Mouse (Mus musculus) A20 (cell line): ENCODE measurements around the gene Crk.
"Not testable (repeated sequence)": the region's sequence is repeated elsewhere in the genome, so short reads cannot be mapped to it uniquely, and the experiment has no call there.

Experiments used
- DNase-seq: peaks from one replicate; pipeline ENCODE4 v3.0.0-alpha.2; 2011; ENCODE audit warnings: low read depth, low spot score

Gene Crk

GRCm38 (mm10) chr11:75684462-75684861 lies 5.4 kb downstream of the Crk start:
- peak; percentile 22 for DNase-seq

- no peak for DNase-seq
Measured at GRCm38 (mm10) chr11:75684956-75685355, 5.9 kb downstream of the Crk start.

GRCm38 (mm10) chr11:75687343-75687993 lies 8.4 kb downstream of the Crk start:
- DNase-seq = peak; percentile 20

GRCm38 (mm10) chr11:75688132-75688531 lies 9.1 kb downstream of the Crk start:
- DNase-seq = no peak

- DNase-seq = no peak
Measured at GRCm38 (mm10) chr11:75689977-75690376, 10.9 kb downstream of the Crk start.

GRCm38 (mm10) chr11:75691047-75691446 lies 12.0 kb downstream of the Crk start:
- no peak for DNase-seq

GRCm38 (mm10) chr11:75693570-75693969 lies 14.5 kb downstream of the Crk start:
- no peak for DNase-seq

GRCm38 (mm10) chr11:75697464-75697863 lies 18.4 kb downstream of the Crk start:
- DNase-seq = not testable (repeated sequence)

- DNase-seq = no peak
Measured at GRCm38 (mm10) chr11:75700557-75700956, 21.5 kb downstream of the Crk start.

GRCm38 (mm10) chr11:75702761-75703160 lies 23.7 kb downstream of the Crk start:
- DNase-seq = no peak

- no peak for DNase-seq
Measured at GRCm38 (mm10) chr11:75703748-75704147, 24.7 kb downstream of the Crk start.

- DNase-seq = peak; percentile 55
Measured at GRCm38 (mm10) chr11:75713949-75714348, 34.9 kb downstream of the Crk start.

- no peak for DNase-seq
Measured at GRCm38 (mm10) chr11:75715556-75715955, 36.5 kb downstream of the Crk start.

GRCm38 (mm10) chr11:75716661-75717325 lies 37.7 kb downstream of the Crk start:
- DNase-seq = no peak

GRCm38 (mm10) chr11:75722339-75722738 lies 43.3 kb downstream of the Crk start:
- DNase-seq = no peak

- no peak for DNase-seq
Measured at GRCm38 (mm10) chr11:75727168-75727567, 48.1 kb downstream of the Crk start.

- DNase-seq = peak; percentile 54
Measured at GRCm38 (mm10) chr11:75727659-75728058, 48.6 kb downstream of the Crk start.

GRCm38 (mm10) chr11:75732434-75733226 lies 53.6 kb downstream of the Crk start, which contains the start of gene Ywhae:
Gene Ywhae (plus strand): TSS chr11:75732869.
- DNase-seq = peak; percentile 96

- DNase-seq = peak; percentile 78
Measured at GRCm38 (mm10) chr11:75733227-75733940, 54.3 kb downstream of the Crk start.

GRCm38 (mm10) chr11:75735462-75736252 lies 56.6 kb downstream of the Crk start:
- DNase-seq = peak; percentile 50

- peak; percentile 48 for DNase-seq
Measured at GRCm38 (mm10) chr11:75736978-75737377, 57.9 kb downstream of the Crk start.
